Mouse (Mus musculus): Measurements from ENCODE around the gene Atf5. TPM values are rescaled to one million over a fixed set of nuclear protein-coding genes. Genes with fewer than 3 reads are reported as not detected.

Gene Atf5
- polyA plus RNA-seq, 1 experiment from 2014 or later = 7.3 TPM

DNA sequence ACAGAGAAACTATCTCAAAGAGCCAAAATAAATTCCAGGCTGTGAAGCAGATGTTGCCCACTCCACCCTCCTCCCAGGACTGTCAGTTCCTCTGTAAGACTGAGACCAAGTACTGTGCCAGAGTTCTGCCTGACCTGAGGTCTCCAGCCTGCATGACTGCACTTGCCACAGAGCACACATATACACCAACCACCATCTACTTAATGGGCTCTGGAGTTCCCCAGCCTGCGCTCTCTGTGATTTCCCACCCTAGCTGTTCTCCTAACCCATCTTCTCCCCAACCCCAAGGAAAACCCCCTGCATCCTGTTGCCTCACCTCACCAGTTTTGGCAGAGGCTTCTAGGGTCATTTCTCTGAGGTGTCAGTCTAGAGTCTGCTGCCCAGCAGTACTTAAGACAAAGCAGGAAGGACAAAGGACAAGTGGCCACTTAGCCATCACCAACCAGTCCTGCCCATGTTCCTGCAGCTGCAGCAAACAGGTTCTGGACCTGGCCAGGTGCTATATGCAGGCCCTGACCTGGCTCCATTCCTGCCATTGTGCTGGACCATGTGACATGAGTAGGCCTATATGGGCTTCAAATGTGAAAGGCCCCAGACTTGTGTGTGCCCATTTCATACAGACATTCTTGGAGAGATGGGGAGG, 19.0 kb upstream of the Atf5 start:
- H3K4me1 ChIP-seq (replicated peaks; ENCODE audit: control insufficient read depth, insufficient read depth) = peaks cover 7% of the 10 kb centered on the region; the same call in 1 of the 2 replicates
- no peaks in the 10 kb centered on the region for H3K27me3 ChIP-seq (ENCODE audit: control insufficient read depth, insufficient read depth, low read length)
- DNase-seq (ENCODE audit: low spot score) = no peak
- no peak for ATAC-seq (ENCODE audit: low FRiP score, low TSS enrichment)
- no peak overlapping the region for H3K27ac ChIP-seq (replicated peaks)
- H3K9me3 ChIP-seq (ENCODE audit: control insufficient read depth, low read length) = no peaks in the 10 kb centered on the region
- peaks cover 5% of the 10 kb centered on the region; the same call in 1 of the 2 replicates for H3K36me3 ChIP-seq (ENCODE audit: control insufficient read depth, insufficient read depth, low read length)
- WGBS = 100% methylated on average over 1 of the region's 1 CpGs
- no peak for TF ChIP-seq CTCF (IDR thresholded peaks at IDR 0.05; ENCODE audit: low read depth)
- H3K4me3 ChIP-seq (ENCODE audit: low read depth, low read length) = no peak overlapping the region
- no peak overlapping the region for H3K4me2 ChIP-seq (replicated peaks; ENCODE audit: low read depth)
- H3K9ac ChIP-seq (ENCODE audit: low read length) = no peak overlapping the region

DNA sequence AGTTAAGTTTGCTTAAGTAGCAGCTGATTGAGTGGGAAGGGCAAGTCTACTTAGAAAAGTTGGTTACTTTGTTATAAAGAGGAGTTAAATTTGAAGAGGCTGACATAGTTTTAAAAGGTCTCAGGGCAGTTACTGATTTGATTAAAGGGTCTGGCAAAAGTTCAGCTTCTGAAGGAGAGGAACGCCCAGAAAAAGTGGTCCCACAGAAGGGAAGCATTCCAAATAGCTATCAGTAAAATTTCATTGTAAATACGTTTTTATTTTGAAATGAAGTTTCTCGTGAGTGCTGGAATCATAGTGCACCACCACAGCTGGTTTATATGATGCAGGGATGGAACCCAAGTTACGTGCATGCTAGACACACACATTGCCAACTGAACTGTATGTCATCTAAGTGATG, 16.3 kb upstream of the Atf5 start:
- Histone ChIP-seq H3K36me3 (ENCODE audit: control insufficient read depth, insufficient read depth, low read length) (peaks cover 24% of the 10 kb centered on the region), H3K27ac (replicated peaks) (no peak overlapping the region), H3K4me3 (ENCODE audit: low read depth, low read length) (no peak overlapping the region), H3K4me2 (replicated peaks; ENCODE audit: low read depth) (no peak overlapping the region), H3K27me3 (ENCODE audit: control insufficient read depth, insufficient read depth, low read length) (no peaks in the 10 kb centered on the region), H3K9me3 (ENCODE audit: control insufficient read depth, low read length) (no peaks in the 10 kb centered on the region), H3K4me1 (replicated peaks; ENCODE audit: control insufficient read depth, insufficient read depth) (no peaks in the 10 kb centered on the region), H3K9ac (ENCODE audit: low read length) (no peak overlapping the region)
- TF ChIP-seq CTCF (IDR thresholded peaks at IDR 0.05; ENCODE audit: low read depth) = no peak
- no peak for ATAC-seq (ENCODE audit: low FRiP score, low TSS enrichment)
- DNase-seq (ENCODE audit: low spot score) = no peak
- 36% methylated on average over 4 of the region's 4 CpGs for WGBS

DNA sequence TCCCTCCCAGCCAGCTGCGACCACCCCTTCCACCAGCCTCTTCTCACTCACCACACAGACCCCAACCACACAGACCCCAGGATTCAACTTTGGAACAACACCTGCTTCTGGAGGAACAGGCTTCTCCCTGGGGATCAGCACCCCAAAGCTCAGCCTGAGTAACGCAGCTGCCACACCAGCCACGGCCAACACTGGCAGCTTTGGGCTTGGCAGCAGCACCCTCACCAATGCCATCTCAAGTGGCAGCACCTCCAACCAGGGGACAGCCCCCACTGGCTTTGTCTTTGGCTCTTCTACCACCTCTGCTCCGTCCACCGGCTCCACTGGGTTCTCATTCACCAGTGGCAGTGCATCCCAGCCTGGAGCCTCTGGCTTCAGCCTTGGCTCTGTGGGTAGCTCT, 12.2 kb upstream of the Atf5 start:
- Histone ChIP-seq H3K4me1 (replicated peaks; ENCODE audit: control insufficient read depth, insufficient read depth) (no peaks in the 10 kb centered on the region), H3K36me3 (ENCODE audit: control insufficient read depth, insufficient read depth, low read length) (peaks cover 24% of the 10 kb centered on the region), H3K4me2 (replicated peaks; ENCODE audit: low read depth) (no peak overlapping the region), H3K4me3 (ENCODE audit: low read depth, low read length) (no peak overlapping the region), H3K9me3 (ENCODE audit: control insufficient read depth, low read length) (no peaks in the 10 kb centered on the region), H3K9ac (ENCODE audit: low read length) (no peak overlapping the region), H3K27ac (replicated peaks) (no peak overlapping the region), H3K27me3 (ENCODE audit: control insufficient read depth, insufficient read depth, low read length) (no peaks in the 10 kb centered on the region)
- no peak for ATAC-seq (ENCODE audit: low FRiP score, low TSS enrichment)
- no peak for TF ChIP-seq EP300 (optimal IDR thresholded peaks at IDR 0.05)
- TF ChIP-seq CTCF (IDR thresholded peaks at IDR 0.05; ENCODE audit: low read depth) = no peak
- WGBS = 94% methylated on average over 5 of the region's 5 CpGs
- no peak for DNase-seq (ENCODE audit: low spot score)

DNA sequence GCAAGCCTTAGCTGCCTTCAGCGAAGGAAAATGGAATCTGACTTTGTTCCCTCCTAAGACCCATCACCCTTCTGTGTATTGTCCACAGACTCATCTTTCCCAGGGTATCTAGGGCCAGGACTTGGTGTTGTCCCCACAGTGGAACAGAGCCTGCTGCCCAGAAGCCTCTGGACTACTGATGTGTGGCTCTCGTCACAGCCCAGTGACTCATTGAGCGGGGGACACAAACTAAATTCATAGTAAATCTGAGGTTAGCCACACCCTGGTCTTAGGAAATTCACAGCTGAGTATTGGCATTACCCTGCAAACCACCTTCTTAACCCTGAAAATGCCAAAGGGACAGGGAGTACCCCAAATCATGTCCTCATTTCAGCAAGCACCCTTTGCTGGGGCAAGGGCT, 10.3 kb upstream of the Atf5 start:
- Histone ChIP-seq H3K4me1 (replicated peaks; ENCODE audit: control insufficient read depth, insufficient read depth) (no peaks in the 10 kb centered on the region), H3K4me3 (ENCODE audit: low read depth, low read length) (no peak overlapping the region), H3K4me2 (replicated peaks; ENCODE audit: low read depth) (no peak overlapping the region), H3K36me3 (ENCODE audit: control insufficient read depth, insufficient read depth, low read length) (peaks cover 24% of the 10 kb centered on the region), H3K27ac (replicated peaks) (no peak overlapping the region), H3K9me3 (ENCODE audit: control insufficient read depth, low read length) (no peaks in the 10 kb centered on the region), H3K27me3 (ENCODE audit: control insufficient read depth, insufficient read depth, low read length) (no peaks in the 10 kb centered on the region), H3K9ac (ENCODE audit: low read length) (no peak overlapping the region)
- 55% methylated on average over 3 of the region's 3 CpGs for WGBS
- ATAC-seq (ENCODE audit: low FRiP score, low TSS enrichment) (no peak), DNase-seq (ENCODE audit: low spot score) (no peak)
- TF ChIP-seq EP300 (optimal IDR thresholded peaks at IDR 0.05) = no peak
- TF ChIP-seq CTCF (IDR thresholded peaks at IDR 0.05; ENCODE audit: low read depth) = no peak

DNA sequence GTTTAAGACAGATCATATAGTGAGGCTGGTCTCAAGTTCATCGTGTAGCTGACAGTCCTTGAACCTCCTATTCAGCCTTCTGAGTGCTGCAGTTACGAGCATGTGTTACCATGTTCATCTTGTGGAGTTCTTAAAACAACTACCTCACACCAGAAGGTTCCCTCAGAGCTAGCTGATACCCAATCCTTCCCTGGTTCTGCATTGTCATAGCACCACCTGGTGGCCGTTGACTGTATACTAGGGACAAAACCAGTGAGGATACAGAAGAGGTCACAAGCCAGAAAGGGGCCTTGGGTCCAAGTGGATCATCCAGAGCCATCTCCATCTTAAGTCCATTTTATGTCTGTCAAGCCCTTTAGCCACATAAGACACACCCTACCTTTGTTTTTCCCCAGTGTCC, 8.4 kb upstream of the Atf5 start:
- no peak overlapping the region for H3K27ac ChIP-seq (replicated peaks)
- H3K36me3 ChIP-seq (ENCODE audit: control insufficient read depth, insufficient read depth, low read length) = peaks cover 14% of the 10 kb centered on the region
- TF ChIP-seq EP300 (optimal IDR thresholded peaks at IDR 0.05) (no peak), CTCF (IDR thresholded peaks at IDR 0.05; ENCODE audit: low read depth) (peak; percentile 95)
- no peak overlapping the region for H3K9ac ChIP-seq (ENCODE audit: low read length)
- no peaks in the 10 kb centered on the region for H3K27me3 ChIP-seq (ENCODE audit: control insufficient read depth, insufficient read depth, low read length)
- H3K9me3 ChIP-seq (ENCODE audit: control insufficient read depth, low read length) = no peaks in the 10 kb centered on the region
- no peak overlapping the region for H3K4me3 ChIP-seq (ENCODE audit: low read depth, low read length)
- no peak overlapping the region for H3K4me2 ChIP-seq (replicated peaks; ENCODE audit: low read depth)
- 11% methylated on average over 3 of the region's 3 CpGs for WGBS
- no peaks in the 10 kb centered on the region for H3K4me1 ChIP-seq (replicated peaks; ENCODE audit: control insufficient read depth, insufficient read depth)
- DNase-seq (ENCODE audit: low spot score) (peak; percentile 82), ATAC-seq (ENCODE audit: low FRiP score, low TSS enrichment) (peak; percentile 58)

DNA sequence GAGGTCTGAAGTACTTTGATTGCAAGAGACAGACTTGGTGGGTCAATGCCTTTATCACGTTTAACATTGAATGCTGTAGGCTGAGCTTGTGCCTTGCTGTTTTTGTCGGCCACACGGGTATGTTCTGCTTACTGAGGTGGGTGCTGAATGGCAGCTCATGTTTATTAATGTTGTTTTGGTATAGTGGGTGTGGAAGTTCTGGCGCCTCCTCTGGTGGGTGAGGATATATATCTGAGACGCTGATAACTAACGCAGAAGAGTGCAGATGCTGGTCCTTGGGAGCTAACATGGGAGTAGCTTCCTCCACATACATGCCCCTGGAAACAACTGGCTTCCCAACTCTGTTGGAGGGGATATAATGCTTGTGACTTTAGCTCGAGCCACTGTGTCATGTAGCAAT, 7.0 kb upstream of the Atf5 start:
- no peak for ATAC-seq (ENCODE audit: low FRiP score, low TSS enrichment)
- no peak overlapping the region for H3K27ac ChIP-seq (replicated peaks)
- no peaks in the 10 kb centered on the region for H3K27me3 ChIP-seq (ENCODE audit: control insufficient read depth, insufficient read depth, low read length)
- H3K36me3 ChIP-seq (ENCODE audit: control insufficient read depth, insufficient read depth, low read length) = 0 out of 2 replicates have a peak, but pooled peaks cover 3% of the 10 kb centered on the region
- DNase-seq (ENCODE audit: low spot score) = peak; percentile 20
- H3K4me3 ChIP-seq (ENCODE audit: low read depth, low read length) = no peak overlapping the region
- H3K9me3 ChIP-seq (ENCODE audit: control insufficient read depth, low read length) = no peaks in the 10 kb centered on the region
- no peak overlapping the region for H3K9ac ChIP-seq (ENCODE audit: low read length)
- no peak overlapping the region for H3K4me2 ChIP-seq (replicated peaks; ENCODE audit: low read depth)
- no peaks in the 10 kb centered on the region for H3K4me1 ChIP-seq (replicated peaks; ENCODE audit: control insufficient read depth, insufficient read depth)
- WGBS = 34% methylated on average over 7 of the region's 7 CpGs
- TF ChIP-seq CTCF (IDR thresholded peaks at IDR 0.05; ENCODE audit: low read depth) = peak; percentile 50
- TF ChIP-seq EP300 (optimal IDR thresholded peaks at IDR 0.05) = no peak

Measured in stomach, postnatal 0 days (tissue).